1 mouse cellular context compared by ENCODE assay signal in genomic region chr2:92376300-92376699, GRCm38 (mm10).
TF ChIP-seq lines count a peak whose summit lies in the region.

No protein-coding gene starts in this region.

TF ChIP-seq in MEL, 35 proteins besides CTCF, POLR2A, EP300 and RAD21:
- no peak for TF ChIP-seq MAFK (IDR thresholded peaks at IDR 0.05; ENCODE audit: borderline replicate concordance, low read depth, low read length)
- no peak for TF ChIP-seq MEF2A (IDR thresholded peaks at IDR 0.05; ENCODE audit: extremely low read depth, insufficient replicate concordance, low read depth, low read length, poor library complexity, severe bottlenecking)
- TF ChIP-seq UBTF (IDR thresholded peaks at IDR 0.05; ENCODE audit: borderline replicate concordance, insufficient read depth, low read depth, low read length): no peak
- no peak for TF ChIP-seq GATA1 (IDR thresholded peaks at IDR 0.05; ENCODE audit: low read depth, low read length)
- no peak for TF ChIP-seq MYC (IDR thresholded peaks at IDR 0.05; ENCODE audit: low read depth, low read length)
- TF ChIP-seq ZKSCAN1 (IDR thresholded peaks at IDR 0.05; ENCODE audit: low read depth, low read length): no peak
- TF ChIP-seq POLR2AphosphoS5 (IDR thresholded peaks at IDR 0.05; ENCODE audit: borderline replicate concordance, low read depth, low read length): no peak
- no peak for TF ChIP-seq USF1 (IDR thresholded peaks at IDR 0.05; ENCODE audit: low read depth, low read length)
- TF ChIP-seq TAL1 (IDR thresholded peaks at IDR 0.05; ENCODE audit: low read length): no peak
- no peak for TF ChIP-seq KAT2A (conservative IDR thresholded peaks at IDR 0.05; ENCODE audit: low read depth, low read length)
- no peak for TF ChIP-seq JUND (IDR thresholded peaks at IDR 0.05; ENCODE audit: low read depth, low read length)
- no peak for TF ChIP-seq ZC3H11A (IDR thresholded peaks at IDR 0.05; ENCODE audit: low read depth, low read length)
